Mouse (Mus musculus) liver, embryonic 11.5 days (tissue): ENCODE measurements around the gene Nfib. TPM values are rescaled to one million over a fixed set of nuclear protein-coding genes. Genes with fewer than 3 reads are reported as not detected.

Source experiments
- ATAC-seq: fragments of 200-750 bp; cut with Nextera tagmentation; replicated peaks from 2 replicates; pipeline ENCODE4 v1.8.0; 2017; ENCODE audit warnings: moderate number of reproducible peaks, mild to moderate bottlenecking, moderate TSS enrichment, moderate library complexity; ENCODE audit not compliant: low FRiP score
- DNase-seq: peaks from one replicate; pipeline ENCODE4 v3.0.0-alpha.2; 2017; ENCODE audit warnings: low spot score
- H3K27ac ChIP-seq: fragments of 300-500 bp; sonication (generic); 2 replicates; pipeline ENCODE4 v1.5.1; 2014; ENCODE audit warnings: mild to moderate bottlenecking, low read depth, low read length, control low read depth
- H3K27me3 ChIP-seq: fragments of 300-500 bp; sonication (generic); replicated peaks from 2 replicates; pipeline ENCODE4 v1.6.1; 2014; ENCODE audit warnings: low read length, mixed read lengths; ENCODE audit not compliant: control insufficient read depth, insufficient read depth
- H3K36me3 ChIP-seq: fragments of 300-500 bp; sonication (generic); 2 replicates; pipeline ENCODE4 v1.6.1; 2014; ENCODE audit warnings: mild to moderate bottlenecking, low read length, moderate library complexity, mixed read lengths; ENCODE audit not compliant: control insufficient read depth, insufficient read depth
- H3K4me1 ChIP-seq: fragments of 300-500 bp; sonication (generic); replicated peaks from 2 replicates; pipeline ENCODE4 v1.6.1; 2014; ENCODE audit warnings: low read length, mixed read lengths; ENCODE audit not compliant: control insufficient read depth, insufficient read depth
- H3K4me2 ChIP-seq: fragments of 300-500 bp; sonication (generic); 2 replicates; pipeline ENCODE4 v1.6.1; 2014; ENCODE audit warnings: mild to moderate bottlenecking, control low read depth, moderate library complexity
- H3K4me3 ChIP-seq: fragments of 300-500 bp; sonication (generic); 2 replicates; pipeline ENCODE4 v1.5.1; 2014; ENCODE audit warnings: low read depth, low read length, control low read depth
- H3K9ac ChIP-seq: fragments of 300-500 bp; sonication (generic); 2 replicates; pipeline ENCODE4 v1.6.1; 2014; ENCODE audit warnings: low read depth, low read length, control low read depth
- H3K9me3 ChIP-seq: fragments of 300-500 bp; sonication (generic); 2 replicates; pipeline ENCODE4 v1.6.1; 2016; ENCODE audit warnings: low read length, inconsistent platforms, mixed read lengths; ENCODE audit not compliant: control insufficient read depth
- WGBS: fragments of 180-500 bp; shearing (Covaris S2); extraction: QIAGEN DNeasy Blood & Tissue Kit; methylation state at CpG from one replicate; pipeline ENCODE4 v1.1.7; 2014; 5-methylcytosine and 5-hydroxymethylcytosine counted together
- polyA plus RNA-seq: library from polyadenylated mRNA; unstranded; fragments of >200 nt; fragmentation: Nextera tagmentation; extraction: Ambion mirVana; gene quantifications from 2 replicates; pipeline ENCODE4 v1.2.1, GENCODE M21; 2014

Gene Nfib
- polyA plus RNA-seq, 1 experiment from 2014 or later = 26.9 TPM

DNA sequence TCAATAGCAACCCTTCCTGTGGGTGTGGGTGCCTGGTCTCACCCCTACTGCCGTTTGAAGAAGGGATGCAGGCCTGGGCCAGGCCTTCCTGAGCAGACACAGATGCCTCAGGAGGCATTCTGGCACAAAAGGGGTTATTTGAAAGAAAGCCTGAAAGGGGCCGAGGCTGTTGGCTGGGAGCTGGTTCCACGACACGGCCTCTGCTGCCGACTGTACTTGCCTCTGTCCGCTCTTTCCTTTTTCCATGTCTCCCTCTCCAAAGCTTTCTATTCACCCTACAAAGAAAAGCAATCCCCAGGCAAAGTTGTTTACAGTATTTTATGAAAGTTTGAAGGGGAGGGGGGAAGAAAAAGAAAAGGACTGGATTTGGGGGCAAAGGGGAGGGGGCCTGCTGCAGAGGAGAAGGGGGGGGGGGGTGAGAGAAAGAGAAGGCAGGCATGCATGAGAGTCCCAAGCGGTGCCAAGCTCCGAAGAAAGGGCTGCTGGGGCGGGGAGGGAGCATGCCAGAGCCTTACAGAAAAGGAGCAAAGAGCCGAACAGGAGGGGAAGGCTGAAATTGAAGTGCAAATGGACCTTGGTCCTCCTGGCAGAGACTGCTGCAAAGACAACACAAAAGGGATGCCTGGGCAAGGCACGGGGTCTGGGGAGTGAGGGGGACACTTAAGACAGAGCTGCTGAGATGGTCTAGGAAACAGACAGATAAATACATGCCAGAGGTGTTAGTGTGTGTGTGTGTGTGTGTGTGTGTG lies 172.9 kb downstream of the Nfib start:
- Histone ChIP-seq H3K27ac (no peak overlapping the region), H3K4me2 (no peak overlapping the region), H3K4me1 (peaks cover 6% of the 10 kb centered on the region; the same call in 1 of the 2 replicates), H3K9me3 (no peaks in the 10 kb centered on the region), H3K36me3 (no peaks in the 10 kb centered on the region), H3K4me3 (no peak overlapping the region), H3K9ac (no peak overlapping the region), H3K27me3 (peaks cover 32% of the 10 kb centered on the region)
- no peak for ATAC-seq
- WGBS = 34% methylated on average over 11 of the region's 11 CpGs
- DNase-seq = no peak

DNA sequence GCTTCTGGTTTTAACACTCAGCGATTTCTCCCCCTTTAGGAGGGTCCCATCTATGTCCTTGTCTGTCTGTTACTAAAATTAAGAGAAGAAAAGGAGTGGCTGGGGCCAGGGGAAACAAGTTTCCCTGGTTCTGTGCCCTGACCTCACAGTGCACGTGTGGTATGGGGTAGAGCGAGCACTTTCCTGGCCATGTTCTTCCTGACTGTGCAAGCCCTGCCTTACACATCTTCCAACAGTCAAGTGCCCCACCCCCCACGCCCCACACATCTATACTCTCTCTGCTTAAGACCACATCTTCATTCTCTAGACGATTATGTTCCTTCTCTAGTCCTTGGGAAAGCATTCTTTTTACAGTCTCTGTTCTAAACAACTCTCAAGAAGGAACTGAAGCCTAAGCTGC lies 173.6 kb downstream of the Nfib start:
- no peak overlapping the region for H3K4me2 ChIP-seq
- no peaks in the 10 kb centered on the region for H3K36me3 ChIP-seq
- peaks cover 26% of the 10 kb centered on the region for H3K27me3 ChIP-seq
- ATAC-seq = no peak
- peaks cover 6% of the 10 kb centered on the region; the same call in 1 of the 2 replicates for H3K4me1 ChIP-seq
- no peak for DNase-seq
- H3K4me3 ChIP-seq = no peak overlapping the region
- no peaks in the 10 kb centered on the region for H3K9me3 ChIP-seq
- H3K27ac ChIP-seq = no peak overlapping the region
- WGBS = 44% methylated on average over 5 of the region's 5 CpGs
- H3K9ac ChIP-seq = no peak overlapping the region

DNA sequence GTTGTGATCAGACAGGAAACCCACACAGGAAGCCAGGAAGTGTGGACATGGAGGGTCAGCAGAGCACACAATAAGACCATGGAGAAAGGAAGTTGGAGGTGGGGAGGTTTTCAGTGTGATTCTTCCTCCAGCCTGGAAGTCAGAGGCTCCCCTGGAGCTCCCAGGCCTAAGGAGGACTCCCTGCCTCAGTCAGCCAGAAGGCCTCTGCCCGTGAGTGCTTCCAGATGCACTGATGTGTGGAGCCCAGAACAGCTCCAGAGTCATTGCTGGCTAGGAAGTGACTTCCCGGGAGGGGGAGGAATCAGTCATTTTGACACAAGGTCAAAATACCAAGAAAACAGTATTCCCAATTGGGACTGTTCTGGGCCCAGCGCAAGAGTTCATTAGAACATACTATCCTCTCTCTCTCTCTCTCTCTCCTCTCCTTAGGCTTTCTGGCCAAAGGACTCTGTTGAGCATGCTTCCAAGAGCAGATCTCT lies 174.6 kb downstream of the Nfib start:
- Histone ChIP-seq H3K36me3 (no peaks in the 10 kb centered on the region), H3K4me3 (no peak overlapping the region), H3K4me1 (no peaks in the 10 kb centered on the region), H3K4me2 (no peak overlapping the region), H3K27me3 (peaks cover 15% of the 10 kb centered on the region), H3K9me3 (no peaks in the 10 kb centered on the region), H3K9ac (no peak overlapping the region), H3K27ac (no peak overlapping the region)
- no peak for DNase-seq
- ATAC-seq = no peak; the same call in 1 of the 2 replicates
- WGBS = 50% methylated on average over 3 of the region's 3 CpGs

DNA sequence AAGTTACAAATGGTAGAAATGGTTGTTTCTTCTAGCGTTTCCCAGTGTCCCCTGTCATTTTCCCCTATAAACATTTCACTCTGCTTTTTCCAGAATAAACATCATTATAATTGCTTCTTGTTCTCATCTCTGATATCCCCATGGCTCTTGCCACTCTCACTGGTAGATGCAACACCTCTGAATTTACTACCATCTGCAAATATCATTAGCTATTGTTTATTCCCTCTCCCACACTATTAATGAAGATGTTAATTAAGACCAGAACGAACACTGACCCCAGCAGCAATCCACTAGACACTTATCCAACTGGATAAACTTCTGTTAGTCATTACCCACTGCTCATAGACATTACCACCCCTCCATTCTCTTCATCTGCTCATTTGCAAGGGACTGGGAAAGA lies 176.6 kb downstream of the Nfib start:
- Histone ChIP-seq H3K4me1 (no peaks in the 10 kb centered on the region), H3K4me3 (no peak overlapping the region), H3K4me2 (no peak overlapping the region), H3K27ac (no peak overlapping the region), H3K27me3 (no peaks in the 10 kb centered on the region), H3K9ac (no peak overlapping the region), H3K36me3 (no peaks in the 10 kb centered on the region), H3K9me3 (no peaks in the 10 kb centered on the region)
- DNase-seq = no peak
- WGBS = 74% methylated on average over 2 of the region's 2 CpGs
- ATAC-seq = no peak

DNA sequence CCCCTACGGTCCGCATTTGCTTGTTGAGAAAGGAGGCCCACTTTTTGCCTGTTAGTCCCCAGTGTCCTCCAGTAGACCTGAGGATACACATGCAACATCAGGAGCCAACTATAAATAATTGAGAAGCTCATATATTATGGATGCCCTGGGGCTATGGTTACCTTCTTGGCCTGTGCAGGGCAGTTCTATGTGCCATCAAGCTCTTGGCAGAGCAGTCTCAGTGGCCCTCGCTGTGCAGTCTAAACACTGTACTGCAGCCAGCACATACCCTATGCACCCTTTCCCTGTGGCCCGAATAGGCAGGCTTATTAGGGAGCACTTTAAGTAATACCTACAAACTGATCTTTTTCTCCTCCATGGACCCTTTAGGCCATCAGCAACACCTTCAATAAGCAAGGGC lies 185.6 kb downstream of the Nfib start:
- H3K9ac ChIP-seq = no peak overlapping the region
- ATAC-seq (no peak), DNase-seq (no peak)
- H3K4me2 ChIP-seq = no peak overlapping the region
- no peaks in the 10 kb centered on the region for H3K36me3 ChIP-seq
- no peaks in the 10 kb centered on the region for H3K9me3 ChIP-seq
- H3K4me1 ChIP-seq = no peaks in the 10 kb centered on the region
- 89% methylated on average over 4 of the region's 4 CpGs for WGBS
- H3K27me3 ChIP-seq = no peaks in the 10 kb centered on the region
- no peak overlapping the region for H3K27ac ChIP-seq
- H3K4me3 ChIP-seq = no peak overlapping the region

DNA sequence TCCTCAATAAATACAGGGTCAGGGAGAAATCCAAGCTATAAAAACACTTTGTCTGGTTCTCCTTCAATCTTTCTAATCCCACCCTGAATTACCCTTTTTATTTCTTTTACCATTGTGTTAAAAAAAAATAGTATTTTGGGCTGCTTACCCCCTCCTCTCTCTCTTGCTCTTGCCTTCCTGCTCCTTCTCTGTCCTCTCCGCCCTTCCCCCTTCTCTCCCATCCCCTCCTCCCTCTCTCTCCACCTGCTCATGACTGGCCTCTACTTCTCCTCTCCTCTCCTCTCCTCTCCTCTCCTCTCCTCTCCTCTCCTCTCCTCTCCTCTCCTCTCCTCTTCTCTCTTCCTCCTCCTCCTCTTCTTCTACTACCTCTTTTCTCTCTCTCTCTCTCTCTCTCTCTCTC lies 187.4 kb downstream of the Nfib start:
- no peak overlapping the region for H3K4me2 ChIP-seq
- no peak overlapping the region for H3K4me3 ChIP-seq
- H3K36me3 ChIP-seq = no peaks in the 10 kb centered on the region
- H3K4me1 ChIP-seq = no peaks in the 10 kb centered on the region
- ATAC-seq (no peak), DNase-seq (no peak)
- no peak overlapping the region for H3K9ac ChIP-seq
- H3K27ac ChIP-seq = no peak overlapping the region
- no peaks in the 10 kb centered on the region for H3K9me3 ChIP-seq
- no peaks in the 10 kb centered on the region for H3K27me3 ChIP-seq
- WGBS = 85% methylated on average over 1 of the region's 1 CpGs

DNA sequence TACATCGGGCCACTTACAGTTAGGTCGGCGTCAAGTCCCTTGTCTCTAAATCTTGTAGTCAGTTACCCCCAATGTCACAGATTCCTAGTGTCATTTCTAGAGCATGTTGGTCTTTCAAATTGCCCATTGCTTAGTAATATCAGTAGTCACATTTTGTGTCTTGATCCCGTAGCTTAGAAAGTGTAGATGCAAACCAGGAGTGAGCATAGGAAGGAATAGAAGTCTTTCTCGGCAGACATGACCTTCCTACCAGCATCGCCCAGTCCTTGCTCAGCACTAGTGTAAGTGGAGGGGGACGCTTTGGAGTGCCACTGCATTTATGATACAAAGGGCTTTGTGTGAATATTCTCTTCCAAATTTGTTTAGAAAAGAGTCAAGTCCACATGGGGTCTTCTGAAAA lies 188.2 kb downstream of the Nfib start:
- no peak overlapping the region for H3K4me2 ChIP-seq
- no peaks in the 10 kb centered on the region for H3K27me3 ChIP-seq
- no peak for DNase-seq
- H3K9me3 ChIP-seq = no peaks in the 10 kb centered on the region
- no peaks in the 10 kb centered on the region for H3K36me3 ChIP-seq
- H3K9ac ChIP-seq = no peak overlapping the region
- no peak overlapping the region for H3K4me3 ChIP-seq
- H3K27ac ChIP-seq = no peak overlapping the region
- ATAC-seq = no peak
- no peaks in the 10 kb centered on the region for H3K4me1 ChIP-seq
- WGBS = 56% methylated on average over 7 of the region's 7 CpGs

DNA sequence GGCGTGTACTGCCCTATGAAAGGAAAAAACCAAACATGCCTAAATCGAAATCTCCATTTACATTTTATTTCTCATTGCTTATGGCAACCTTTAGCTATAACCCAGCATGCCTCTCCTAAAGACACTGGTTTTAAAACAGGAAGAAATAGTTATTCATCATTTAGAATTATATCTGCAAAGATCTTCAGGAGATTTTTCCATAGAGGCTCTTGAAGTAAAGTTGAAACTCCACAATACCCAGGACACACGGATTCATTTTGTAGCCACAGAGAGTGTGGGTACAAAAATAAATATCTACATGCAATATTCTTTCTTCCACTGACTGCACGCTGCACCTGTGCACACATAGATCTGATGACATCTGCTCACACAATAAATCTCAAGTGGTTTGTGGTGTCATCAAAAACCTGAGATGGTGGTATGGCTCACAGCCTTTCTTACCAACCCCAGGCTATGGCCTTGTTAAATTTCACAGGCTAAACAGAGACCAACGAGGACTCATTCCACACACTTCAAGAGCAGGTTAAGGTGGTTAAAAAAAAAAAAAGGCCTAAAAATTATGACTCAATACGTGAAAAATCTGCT lies 189.2 kb downstream of the Nfib start:
- ATAC-seq (no peak), DNase-seq (no peak)
- Histone ChIP-seq H3K4me3 (no peak overlapping the region), H3K27me3 (no peaks in the 10 kb centered on the region; the same call in 1 of the 2 replicates), H3K9ac (no peak overlapping the region), H3K9me3 (no peaks in the 10 kb centered on the region), H3K4me2 (no peak overlapping the region), H3K4me1 (no peaks in the 10 kb centered on the region), H3K27ac (no peak overlapping the region), H3K36me3 (no peaks in the 10 kb centered on the region)
- WGBS = 78% methylated on average over 6 of the region's 6 CpGs

DNA sequence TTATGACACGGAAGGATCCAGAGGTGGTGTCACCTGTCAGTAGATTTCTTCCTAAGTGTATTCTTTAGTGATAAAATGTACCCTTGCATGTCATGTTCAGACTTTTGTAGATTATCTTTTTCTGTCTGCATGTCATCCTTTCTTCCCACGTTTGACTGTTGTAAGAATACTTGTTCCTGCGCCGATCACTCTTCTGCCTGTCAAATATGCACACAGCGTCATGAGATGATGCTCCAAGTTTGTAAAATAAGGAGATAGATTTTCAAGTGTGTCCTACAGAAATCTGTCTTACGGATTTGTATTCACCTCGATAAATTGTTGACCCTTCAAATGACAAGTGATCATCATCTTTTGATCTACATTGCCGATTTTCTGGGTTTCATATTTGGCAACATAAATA lies 190.6 kb downstream of the Nfib start:
- Histone ChIP-seq H3K27me3 (peaks cover 9% of the 10 kb centered on the region), H3K9ac (no peak overlapping the region), H3K4me1 (no peaks in the 10 kb centered on the region), H3K4me2 (no peak overlapping the region), H3K9me3 (no peaks in the 10 kb centered on the region), H3K27ac (no peak overlapping the region), H3K36me3 (no peaks in the 10 kb centered on the region), H3K4me3 (no peak overlapping the region)
- 83% methylated on average over 8 of the region's 8 CpGs for WGBS
- DNase-seq (no peak), ATAC-seq (no peak)
